Mouse (Mus musculus) liver, adult 2 months (tissue): ENCODE measurements around the gene Sbk3.

Source experiments
- CTCF ChIP-seq: fragments of 200-500 bp; IDR thresholded peaks from 2 replicates; pipeline ENCODE4 v1.5.1; 2011; ENCODE audit warnings: low read depth, low read length, control low read depth
- POLR2A ChIP-seq: fragments of 200-500 bp; IDR thresholded peaks from 2 replicates; pipeline ENCODE4 v1.6.1; 2011; ENCODE audit warnings: low read length, control low read depth; ENCODE audit not compliant: insufficient read depth; ENCODE audit errors: extremely low read depth

- no peak for TF ChIP-seq POLR2A
- TF ChIP-seq CTCF = peak; percentile 76
These were observed 6.7 kb downstream of the Sbk3 start, which contains the start of gene Sbk2 for GRCm38 (mm10) chr7:4964272-4964671.
